Mouse (Mus musculus): ENCODE measurements around the gene Elavl4. TPM values are rescaled to one million over a fixed set of nuclear protein-coding genes. Genes with fewer than 3 reads are reported as not detected.

The Elavl4 gene
- total and polyA plus RNA-seq, 2 experiments from 2014 or later = 119 to 259 TPM

DNA sequence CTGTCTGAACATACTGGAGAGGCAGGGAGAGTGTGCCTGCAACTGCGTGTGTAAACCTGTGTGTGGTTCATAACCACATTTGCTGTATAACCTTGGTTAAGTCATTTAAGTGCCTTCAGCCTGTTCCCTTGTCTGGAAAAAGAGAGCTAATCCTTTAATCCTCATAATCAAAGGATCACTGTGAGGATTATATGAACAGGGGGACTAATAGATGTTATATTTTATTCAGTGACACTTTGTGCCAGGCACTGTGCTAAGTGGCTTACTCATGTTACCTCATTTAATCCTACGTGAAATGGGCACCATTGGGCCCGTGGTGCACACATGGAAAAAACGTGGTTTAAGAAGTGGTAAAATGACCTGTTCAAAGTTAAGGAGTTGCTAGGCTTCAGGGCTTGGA lies 119.9 kb downstream of the Elavl4 start:
- Histone ChIP-seq H3K4me3 (ENCODE audit: low read depth, low read length) (no peak overlapping the region), H3K27ac (ENCODE audit: low read depth, low read length) (no peak overlapping the region), H3K9me3 (ENCODE audit: low read length) (no peaks in the 10 kb centered on the region), H3K4me2 (ENCODE audit: low read depth, low read length, poor library complexity, severe bottlenecking) (no peak overlapping the region), H3K27me3 (ENCODE audit: insufficient read depth, low read length) (no peaks in the 10 kb centered on the region), H3K4me1 (ENCODE audit: insufficient read depth, low read length) (no peaks in the 10 kb centered on the region; the same call in 1 of the 2 replicates), H3K9ac (replicated peaks; ENCODE audit: low read length, poor library complexity, severe bottlenecking) (no peak overlapping the region), H3K36me3 (ENCODE audit: insufficient read depth, low read length) (peaks cover 10% of the 10 kb centered on the region; the same call in 1 of the 2 replicates)
- no peak for ATAC-seq (ENCODE audit: low FRiP score)
- TF ChIP-seq CTCF (IDR thresholded peaks at IDR 0.05) = no peak
- 55% methylated on average over 4 of the region's 4 CpGs for WGBS
- DNase-seq (ENCODE audit: low spot score) = no peak

- H3K9ac ChIP-seq (replicated peaks; ENCODE audit: low read length, poor library complexity, severe bottlenecking) = no peak overlapping the region
- WGBS = 91% methylated on average over 1 of the region's 1 CpGs
- DNase-seq (ENCODE audit: low spot score) (no peak), ATAC-seq (ENCODE audit: low FRiP score) (no peak)
- no peaks in the 10 kb centered on the region for H3K9me3 ChIP-seq (ENCODE audit: low read length)
- peaks cover 7% of the 10 kb centered on the region; the same call in 1 of the 2 replicates for H3K36me3 ChIP-seq (ENCODE audit: insufficient read depth, low read length)
- no peaks in the 10 kb centered on the region; the same call in 1 of the 2 replicates for H3K4me1 ChIP-seq (ENCODE audit: insufficient read depth, low read length)
- H3K4me3 ChIP-seq (ENCODE audit: low read depth, low read length) = no peak overlapping the region
- no peak for TF ChIP-seq CTCF (IDR thresholded peaks at IDR 0.05)
- no peak overlapping the region for H3K27ac ChIP-seq (ENCODE audit: low read depth, low read length)
- no peaks in the 10 kb centered on the region for H3K27me3 ChIP-seq (ENCODE audit: insufficient read depth, low read length)
- no peak overlapping the region for H3K4me2 ChIP-seq (ENCODE audit: low read depth, low read length, poor library complexity, severe bottlenecking)
Measured at GRCm38 (mm10) chr4:110229652-110230051, 122.1 kb downstream of the Elavl4 start.

- no peak for TF ChIP-seq CTCF (IDR thresholded peaks at IDR 0.05)
- Histone ChIP-seq H3K4me3 (ENCODE audit: low read depth, low read length) (no peak overlapping the region), H3K4me1 (ENCODE audit: insufficient read depth, low read length) (no peaks in the 10 kb centered on the region; the same call in 1 of the 2 replicates), H3K27me3 (ENCODE audit: insufficient read depth, low read length) (no peaks in the 10 kb centered on the region), H3K4me2 (ENCODE audit: low read depth, low read length, poor library complexity, severe bottlenecking) (no peak overlapping the region), H3K36me3 (ENCODE audit: insufficient read depth, low read length) (peaks cover 7% of the 10 kb centered on the region; the same call in 1 of the 2 replicates), H3K27ac (ENCODE audit: low read depth, low read length) (no peak overlapping the region), H3K9ac (replicated peaks; ENCODE audit: low read length, poor library complexity, severe bottlenecking) (no peak overlapping the region), H3K9me3 (ENCODE audit: low read length) (no peaks in the 10 kb centered on the region)
- ATAC-seq (ENCODE audit: low FRiP score) (no peak), DNase-seq (ENCODE audit: low spot score) (no peak)
Measured at GRCm38 (mm10) chr4:110229238-110229637, 122.5 kb downstream of the Elavl4 start.

DNA sequence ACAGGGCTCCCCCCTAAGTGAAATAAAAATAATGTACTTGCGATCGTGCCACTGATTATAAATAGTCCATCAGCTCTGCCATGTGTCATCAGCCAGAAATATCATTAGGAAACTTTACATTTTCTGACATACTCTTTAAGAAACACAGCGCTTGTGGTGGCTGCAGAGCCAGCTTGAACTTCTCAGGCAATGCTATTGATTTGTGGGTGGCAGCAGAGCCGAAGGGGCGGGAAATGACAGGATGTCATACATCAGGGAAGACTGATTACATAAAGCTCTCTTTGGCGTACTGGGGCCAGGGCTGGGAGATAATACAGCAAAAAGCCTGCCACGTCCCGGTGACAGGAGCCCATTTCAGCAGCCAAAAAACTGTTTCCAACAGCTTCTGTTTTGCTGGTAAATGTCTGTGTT lies 124.1 kb downstream of the Elavl4 start:
- Histone ChIP-seq H3K4me2 (ENCODE audit: low read depth, low read length, poor library complexity, severe bottlenecking) (no peak overlapping the region), H3K9me3 (ENCODE audit: low read length) (no peaks in the 10 kb centered on the region), H3K9ac (replicated peaks; ENCODE audit: low read length, poor library complexity, severe bottlenecking) (no peak overlapping the region), H3K27me3 (ENCODE audit: insufficient read depth, low read length) (no peaks in the 10 kb centered on the region), H3K4me3 (ENCODE audit: low read depth, low read length) (no peak overlapping the region), H3K4me1 (ENCODE audit: insufficient read depth, low read length) (no peaks in the 10 kb centered on the region; the same call in 1 of the 2 replicates), H3K36me3 (ENCODE audit: insufficient read depth, low read length) (peaks cover 4% of the 10 kb centered on the region; the same call in 1 of the 2 replicates), H3K27ac (ENCODE audit: low read depth, low read length) (no peak overlapping the region)
- TF ChIP-seq CTCF (IDR thresholded peaks at IDR 0.05) = no peak
- ATAC-seq (ENCODE audit: low FRiP score) (no peak), DNase-seq (ENCODE audit: low spot score) (no peak)
- WGBS = 61% methylated on average over 8 of the region's 8 CpGs

GRCm38 (mm10) chr4:110225492-110225891 lies 126.2 kb downstream of the Elavl4 start:
- no peak overlapping the region for H3K4me2 ChIP-seq (ENCODE audit: low read depth, low read length, poor library complexity, severe bottlenecking)

GRCm38 (mm10) chr4:110218819-110219218 lies 132.9 kb downstream of the Elavl4 start:
- H3K4me1 ChIP-seq (ENCODE audit: insufficient read depth, low read length) = no peaks in the 10 kb centered on the region
- H3K27me3 ChIP-seq (ENCODE audit: insufficient read depth, low read length) = no peaks in the 10 kb centered on the region
- TF ChIP-seq CTCF (IDR thresholded peaks at IDR 0.05) = no peak
- no peak overlapping the region for H3K9ac ChIP-seq (replicated peaks; ENCODE audit: low read length, poor library complexity, severe bottlenecking)
- WGBS = 85% methylated on average over 5 of the region's 5 CpGs
- no peak overlapping the region for H3K27ac ChIP-seq (ENCODE audit: low read depth, low read length)
- DNase-seq (ENCODE audit: low spot score) (no peak), ATAC-seq (ENCODE audit: low FRiP score) (no peak)
- H3K4me3 ChIP-seq (ENCODE audit: low read depth, low read length) = no peak overlapping the region
- H3K9me3 ChIP-seq (ENCODE audit: low read length) = no peaks in the 10 kb centered on the region
- 0 out of 2 replicates have a peak, but pooled peaks cover 11% of the 10 kb centered on the region for H3K36me3 ChIP-seq (ENCODE audit: insufficient read depth, low read length)
- no peak overlapping the region for H3K4me2 ChIP-seq (ENCODE audit: low read depth, low read length, poor library complexity, severe bottlenecking)

More at GRCm38 (mm10) chr4:110225492-110225891, 126.2 kb downstream of the Elavl4 start:
- WGBS = 83% methylated on average over 10 of the region's 10 CpGs
- Histone ChIP-seq H3K4me3 (ENCODE audit: low read depth, low read length) (no peak overlapping the region), H3K9ac (replicated peaks; ENCODE audit: low read length, poor library complexity, severe bottlenecking) (no peak overlapping the region), H3K36me3 (ENCODE audit: insufficient read depth, low read length) (peaks cover 6% of the 10 kb centered on the region; the same call in 1 of the 2 replicates), H3K27ac (ENCODE audit: low read depth, low read length) (no peak overlapping the region), H3K4me1 (ENCODE audit: insufficient read depth, low read length) (no peaks in the 10 kb centered on the region), H3K27me3 (ENCODE audit: insufficient read depth, low read length) (no peaks in the 10 kb centered on the region), H3K9me3 (ENCODE audit: low read length) (no peaks in the 10 kb centered on the region)
- DNase-seq (ENCODE audit: low spot score) (no peak), ATAC-seq (ENCODE audit: low FRiP score) (no peak)
- no peak for TF ChIP-seq CTCF (IDR thresholded peaks at IDR 0.05)

All from midbrain, postnatal 0 days (tissue).